Mouse (Mus musculus) adrenal gland, adult 2 months (tissue): ENCODE results near the gene Arrdc4. TPM values are rescaled to one million over a fixed set of nuclear protein-coding genes. Genes with fewer than 3 reads are reported as not detected.

Experiments used
- DNase-seq: peaks from one replicate; pipeline ENCODE4 v3.0.0; 2021
- polyA plus RNA-seq: library from polyadenylated mRNA; depleted of rRNA; stranded (reverse); fragments of >200 nt; gene quantifications from 2 replicates; pipeline ENCODE4 v1.2.3, GENCODE M21; 2012
- total RNA-seq, 2 experiments: library from RNA; stranded (reverse); gene quantifications; 2 replicates each; pipeline ENCODE4 v1.2.3; 2021

Gene Arrdc4
- total and polyA plus RNA-seq, 3 experiments, result 8.4 to 18.2 (median 11.4) TPM

GRCm38 (mm10) chr7:68712425-68712824 lies 36.6 kb downstream of the Arrdc4 start:
- DNase-seq, result no peak

- DNase-seq, result no peak
Measured at GRCm38 (mm10) chr7:68709319-68709573, 39.8 kb downstream of the Arrdc4 start.

- no peak for DNase-seq
Measured at GRCm38 (mm10) chr7:68708563-68709318, 40.3 kb downstream of the Arrdc4 start.

GRCm38 (mm10) chr7:68705162-68705561 lies 43.9 kb downstream of the Arrdc4 start:
- no peak for DNase-seq

GRCm38 (mm10) chr7:68697313-68697712 lies 51.7 kb downstream of the Arrdc4 start:
- no peak for DNase-seq

- no peak for DNase-seq
Measured at GRCm38 (mm10) chr7:68696908-68697307, 52.1 kb downstream of the Arrdc4 start.

GRCm38 (mm10) chr7:68696446-68696845 lies 52.6 kb downstream of the Arrdc4 start:
- DNase-seq, result no peak

- DNase-seq, result no peak
Measured at GRCm38 (mm10) chr7:68692731-68693130, 56.3 kb downstream of the Arrdc4 start.

GRCm38 (mm10) chr7:68691454-68691853 lies 57.6 kb downstream of the Arrdc4 start:
- DNase-seq, result no peak

GRCm38 (mm10) chr7:68687140-68687611 lies 61.9 kb downstream of the Arrdc4 start:
- no peak for DNase-seq
